Mouse (Mus musculus) forebrain, embryonic 12.5 days (tissue): ENCODE data around the gene Scaper. TPM values are rescaled to one million over a fixed set of nuclear protein-coding genes. Genes with fewer than 3 reads are reported as not detected.

ENCODE experiments used
- ATAC-seq: fragments of 200-750 bp; cut with Nextera tagmentation; 2 replicates; pipeline ENCODE4 v1.8.0; 2017; ENCODE audit warnings: moderate TSS enrichment; ENCODE audit not compliant: low FRiP score
- H3K27ac ChIP-seq: fragments of 300-500 bp; sonication (generic); 2 replicates; pipeline ENCODE4 v1.5.1; 2016; ENCODE audit warnings: mild to moderate bottlenecking
- H3K27me3 ChIP-seq: fragments of 300-500 bp; sonication (generic); 2 replicates; pipeline ENCODE4 v1.6.1; 2016; ENCODE audit warnings: mild to moderate bottlenecking
- H3K36me3 ChIP-seq: fragments of 300-500 bp; sonication (generic); replicated peaks from 2 replicates; pipeline ENCODE4 v1.6.1; 2016; ENCODE audit warnings: mild to moderate bottlenecking
- H3K4me1 ChIP-seq: fragments of 300-500 bp; sonication (generic); 2 replicates; pipeline ENCODE4 v1.6.1; 2016
- H3K4me2 ChIP-seq: fragments of 300-500 bp; sonication (generic); 2 replicates; pipeline ENCODE4 v1.6.1; 2016; ENCODE audit warnings: mild to moderate bottlenecking, moderate library complexity
- H3K4me3 ChIP-seq: fragments of 300-500 bp; sonication (generic); replicated peaks from 2 replicates; pipeline ENCODE4 v1.5.1; 2016; ENCODE audit warnings: mild to moderate bottlenecking
- H3K9ac ChIP-seq: fragments of 300-500 bp; sonication (generic); 2 replicates; pipeline ENCODE4 v1.6.1; 2016; ENCODE audit warnings: mild to moderate bottlenecking
- H3K9me3 ChIP-seq: fragments of 300-500 bp; sonication (generic); 2 replicates; pipeline ENCODE4 v1.6.1; 2016
- WGBS: fragments of 180-500 bp; shearing (Covaris S2); methylation state at CpG from one replicate; pipeline ENCODE4 v1.1.7; 2016; 5-methylcytosine and 5-hydroxymethylcytosine counted together
- polyA plus RNA-seq: library from polyadenylated mRNA; unstranded; fragments of >200 nt; fragmentation: Nextera tagmentation; extraction: Ambion mirVana; gene quantifications from 2 replicates; pipeline ENCODE4 v1.2.1, GENCODE M21; 2016

Gene Scaper
- polyA plus RNA-seq, 1 experiment from 2014 or later = 18.6 TPM

- Histone ChIP-seq H3K27me3 (no peaks in the 10 kb centered on the region), H3K4me2 (no peak overlapping the region), H3K9ac (no peak overlapping the region), H3K4me3 (no peak overlapping the region), H3K27ac (no peak overlapping the region), H3K9me3 (no peaks in the 10 kb centered on the region), H3K4me1 (no peaks in the 10 kb centered on the region), H3K36me3 (no peaks in the 10 kb centered on the region)
- 94% methylated on average over 6 of the region's 6 CpGs for WGBS
- ATAC-seq = no peak
Measured at GRCm38 (mm10) chr9:55586141-55586540, 351.8 kb downstream of the Scaper start.

- no peaks in the 10 kb centered on the region for H3K4me1 ChIP-seq
- no peak for ATAC-seq
- WGBS = 32% methylated on average over 3 of the region's 3 CpGs
Measured at GRCm38 (mm10) chr9:55581414-55581813, 356.5 kb downstream of the Scaper start.

GRCm38 (mm10) chr9:55576571-55576970 lies 361.3 kb downstream of the Scaper start:
- H3K27me3 ChIP-seq = no peaks in the 10 kb centered on the region
- H3K36me3 ChIP-seq = no peaks in the 10 kb centered on the region
- H3K27ac ChIP-seq = no peak overlapping the region
- no peaks in the 10 kb centered on the region for H3K9me3 ChIP-seq
- H3K4me3 ChIP-seq = no peak overlapping the region
- H3K4me2 ChIP-seq = no peak overlapping the region
- no peaks in the 10 kb centered on the region for H3K4me1 ChIP-seq
- 89% methylated on average over 1 of the region's 1 CpGs for WGBS
- no peak overlapping the region for H3K9ac ChIP-seq
- no peak for ATAC-seq

More at GRCm38 (mm10) chr9:55581414-55581813, 356.5 kb downstream of the Scaper start:
- no peak overlapping the region for H3K27ac ChIP-seq
- H3K4me2 ChIP-seq = no peak overlapping the region
- H3K36me3 ChIP-seq = no peaks in the 10 kb centered on the region
- no peaks in the 10 kb centered on the region for H3K9me3 ChIP-seq
- no peak overlapping the region for H3K4me3 ChIP-seq
- H3K9ac ChIP-seq = no peak overlapping the region
- no peaks in the 10 kb centered on the region for H3K27me3 ChIP-seq

GRCm38 (mm10) chr9:55571071-55571470 lies 366.8 kb downstream of the Scaper start:
- WGBS = 95% methylated on average over 1 of the region's 1 CpGs

GRCm38 (mm10) chr9:55568466-55569159 lies 369.3 kb downstream of the Scaper start:
- no peaks in the 10 kb centered on the region for H3K27me3 ChIP-seq
- H3K27ac ChIP-seq = no peak overlapping the region
- H3K4me3 ChIP-seq = no peak overlapping the region
- H3K9ac ChIP-seq = no peak overlapping the region
- H3K36me3 ChIP-seq = no peaks in the 10 kb centered on the region
- no peak for ATAC-seq
- 74% methylated on average over 5 of the region's 5 CpGs for WGBS
- H3K9me3 ChIP-seq = no peaks in the 10 kb centered on the region
- no peaks in the 10 kb centered on the region for H3K4me1 ChIP-seq
- H3K4me2 ChIP-seq = no peak overlapping the region

More at GRCm38 (mm10) chr9:55571071-55571470, 366.8 kb downstream of the Scaper start:
- Histone ChIP-seq H3K27me3 (no peaks in the 10 kb centered on the region), H3K4me1 (no peaks in the 10 kb centered on the region), H3K9me3 (no peaks in the 10 kb centered on the region), H3K4me2 (no peak overlapping the region), H3K36me3 (no peaks in the 10 kb centered on the region), H3K4me3 (no peak overlapping the region), H3K9ac (no peak overlapping the region), H3K27ac (no peak overlapping the region)
- no peak for ATAC-seq

GRCm38 (mm10) chr9:55560960-55561359 lies 377.0 kb downstream of the Scaper start:
- no peak for ATAC-seq

GRCm38 (mm10) chr9:55554986-55555385 lies 382.9 kb downstream of the Scaper start:
- 77% methylated on average over 1 of the region's 1 CpGs for WGBS
- H3K4me3 ChIP-seq = no peak overlapping the region
- no peak for ATAC-seq
- H3K9ac ChIP-seq = no peak overlapping the region
- no peaks in the 10 kb centered on the region for H3K4me1 ChIP-seq
- no peaks in the 10 kb centered on the region for H3K36me3 ChIP-seq
- H3K27me3 ChIP-seq = peaks cover 15% of the 10 kb centered on the region
- H3K9me3 ChIP-seq = no peaks in the 10 kb centered on the region
- H3K27ac ChIP-seq = no peak overlapping the region
- no peak overlapping the region for H3K4me2 ChIP-seq

More at GRCm38 (mm10) chr9:55560960-55561359, 377.0 kb downstream of the Scaper start:
- H3K9ac ChIP-seq = no peak overlapping the region
- H3K4me1 ChIP-seq = 0 out of 2 replicates have a peak, but pooled peaks cover 3% of the 10 kb centered on the region
- no peaks in the 10 kb centered on the region for H3K27me3 ChIP-seq
- H3K9me3 ChIP-seq = no peaks in the 10 kb centered on the region
- no peak overlapping the region for H3K4me2 ChIP-seq
- H3K27ac ChIP-seq = no peak overlapping the region
- no peaks in the 10 kb centered on the region for H3K36me3 ChIP-seq
- 90% methylated on average over 1 of the region's 1 CpGs for WGBS
- H3K4me3 ChIP-seq = no peak overlapping the region

- H3K4me2 ChIP-seq = no peak overlapping the region
- peaks cover 22% of the 10 kb centered on the region for H3K4me1 ChIP-seq
- 2% methylated on average over 16 of the region's 16 CpGs for WGBS
- no peak; the same call in 1 of the 2 replicates for ATAC-seq
- no peaks in the 10 kb centered on the region for H3K9me3 ChIP-seq
- H3K27ac ChIP-seq = no peak overlapping the region
- H3K4me3 ChIP-seq = no peak overlapping the region
- H3K27me3 ChIP-seq = peaks cover 67% of the 10 kb centered on the region
- no peak overlapping the region for H3K9ac ChIP-seq
- H3K36me3 ChIP-seq = no peaks in the 10 kb centered on the region
Measured at GRCm38 (mm10) chr9:55549302-55549890, 388.5 kb downstream of the Scaper start.

- Histone ChIP-seq H3K9ac (no peak overlapping the region), H3K9me3 (no peaks in the 10 kb centered on the region), H3K4me1 (peaks cover 27% of the 10 kb centered on the region), H3K4me3 (no peak overlapping the region), H3K27ac (no peak overlapping the region), H3K36me3 (no peaks in the 10 kb centered on the region), H3K27me3 (peaks cover 73% of the 10 kb centered on the region), H3K4me2 (no peak overlapping the region)
- WGBS = 9% methylated on average over 3 of the region's 3 CpGs
- no peak for ATAC-seq
Measured at GRCm38 (mm10) chr9:55548871-55549270, 389.0 kb downstream of the Scaper start.

- H3K4me2 ChIP-seq = peak overlapping the region; percentile 44
- H3K27ac ChIP-seq = no peak overlapping the region
- peaks cover 92% of the 10 kb centered on the region for H3K27me3 ChIP-seq
- H3K36me3 ChIP-seq = no peaks in the 10 kb centered on the region
- ATAC-seq = peak; percentile 42; the same call in 1 of the 2 replicates
- H3K9ac ChIP-seq = no peak overlapping the region
- H3K4me1 ChIP-seq = peaks cover 45% of the 10 kb centered on the region
- H3K4me3 ChIP-seq = peak overlapping the region; percentile 30
- 2% methylated on average over 63 of the region's 63 CpGs for whole genome bisulfite sequencing
- H3K9me3 ChIP-seq = no peaks in the 10 kb centered on the region
Measured at GRCm38 (mm10) chr9:55546176-55547010, 391.5 kb downstream of the Scaper start.

GRCm38 (mm10) chr9:55545556-55546175 lies 392.3 kb downstream of the Scaper start:
- Histone ChIP-seq H3K27ac (no peak overlapping the region), H3K9me3 (no peaks in the 10 kb centered on the region), H3K4me1 (peaks cover 45% of the 10 kb centered on the region), H3K4me3 (peak overlapping the region; percentile 0; the same call in 1 of the 2 replicates), H3K9ac (no peak overlapping the region), H3K4me2 (no peak overlapping the region; the same call in 1 of the 2 replicates), H3K27me3 (peaks cover 95% of the 10 kb centered on the region), H3K36me3 (no peaks in the 10 kb centered on the region)
- no peak for ATAC-seq
- WGBS = 4% methylated on average over 41 of the region's 41 CpGs
